Mouse (Mus musculus) spleen, postnatal 4 days (tissue): ENCODE measurements around the gene Atoh8.
A peak's percentile ranks its signal among the peaks of the same experiment; 100 is the strongest.

ENCODE experiments used
- DNase-seq, 2 experiments: peaks; one replicate each; pipeline ENCODE4 v3.0.0; 2022; ENCODE audit warnings: low spot score in 2 of 2

Gene Atoh8

GRCm38 (mm10) chr6:72235098-72235806 lies at the start of gene Atoh8:
TSS of gene Atoh8 (minus strand) at chr6:72235577.
- DNase-seq = peak in 1 of 2 experiments; percentile 70

- peak; percentile 52 to 79 for DNase-seq
These were observed 48.5 kb upstream of the Atoh8 start for GRCm38 (mm10) chr6:72283914-72284313.

DNA sequence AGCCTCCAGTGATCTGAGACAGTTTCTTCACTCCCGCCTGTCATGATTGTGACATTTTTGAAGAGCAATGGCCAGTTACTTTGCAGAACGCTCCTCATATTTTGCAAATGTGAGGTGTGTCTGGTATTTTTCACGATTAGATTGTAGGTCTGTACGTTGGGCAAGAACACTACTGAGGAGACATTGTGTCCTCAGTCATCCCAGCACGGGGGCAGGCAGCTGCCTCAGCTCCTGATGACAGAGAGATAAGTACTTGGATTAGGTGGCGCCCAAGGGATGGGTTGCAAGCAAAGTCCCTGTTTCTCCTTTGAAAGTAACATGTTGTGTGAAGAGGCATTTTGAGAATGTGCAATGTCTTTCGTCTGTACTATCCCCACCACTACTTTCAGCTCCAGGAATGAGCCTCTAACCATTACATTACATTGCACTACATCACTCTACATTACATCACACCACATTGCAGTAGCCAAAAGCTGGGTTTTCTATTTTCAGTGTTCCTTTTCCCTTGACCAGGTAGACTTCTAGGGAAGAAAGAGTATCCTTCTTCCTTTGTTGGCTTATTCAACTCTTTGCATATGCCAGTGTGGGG lies 45.1 kb upstream of the Atoh8 start:
- peak in 1 of 2 experiments; percentile 53 for DNase-seq

DNA sequence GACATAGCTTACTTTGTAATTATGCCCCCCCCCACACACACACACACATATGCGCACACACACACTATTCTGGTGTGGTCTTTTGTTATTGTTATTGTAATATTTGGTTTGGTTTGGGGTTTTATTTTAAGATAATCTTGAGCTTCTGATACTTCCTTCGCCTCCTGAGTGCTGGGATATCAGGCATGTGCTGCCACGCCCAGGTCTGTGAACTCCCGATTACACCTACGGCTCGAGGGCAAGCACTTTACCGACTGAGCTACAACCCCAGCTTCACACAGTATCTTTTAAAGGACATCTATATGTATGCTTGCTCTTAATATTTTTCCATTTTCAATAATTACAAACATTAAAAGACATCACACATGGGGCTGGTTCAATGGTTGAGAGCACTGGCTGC lies 44.1 kb upstream of the Atoh8 start:
- DNase-seq = peak; percentile 81

GRCm38 (mm10) chr6:72278835-72279234 lies 43.5 kb upstream of the Atoh8 start:
- peak in 1 of 2 experiments; percentile 72 for DNase-seq

- peak in 1 of 2 experiments; percentile 62 for DNase-seq
These were observed 42.3 kb upstream of the Atoh8 start for GRCm38 (mm10) chr6:72277508-72278166.

GRCm38 (mm10) chr6:72276972-72277441 lies 41.6 kb upstream of the Atoh8 start:
- no peak for DNase-seq

DNA sequence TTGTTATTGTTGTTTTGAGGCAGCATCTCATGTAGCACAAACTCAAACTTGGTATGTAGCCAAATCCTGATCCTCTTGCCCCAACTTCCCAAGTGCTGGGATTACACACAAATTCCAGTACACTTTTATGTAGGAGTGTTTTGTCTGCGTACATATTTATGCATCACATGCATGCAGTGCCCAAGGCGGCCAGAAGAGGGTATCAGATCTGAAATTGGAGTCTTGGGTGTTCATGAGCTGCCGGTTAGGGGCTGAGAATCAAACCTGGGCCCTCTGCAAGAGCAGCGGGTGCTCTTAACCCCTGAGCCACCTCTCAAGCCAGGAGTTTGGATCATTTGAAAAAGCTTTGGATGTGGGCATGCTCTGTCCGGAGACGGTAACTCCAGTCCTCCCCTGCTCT lies 40.8 kb upstream of the Atoh8 start:
- DNase-seq = no peak

DNA sequence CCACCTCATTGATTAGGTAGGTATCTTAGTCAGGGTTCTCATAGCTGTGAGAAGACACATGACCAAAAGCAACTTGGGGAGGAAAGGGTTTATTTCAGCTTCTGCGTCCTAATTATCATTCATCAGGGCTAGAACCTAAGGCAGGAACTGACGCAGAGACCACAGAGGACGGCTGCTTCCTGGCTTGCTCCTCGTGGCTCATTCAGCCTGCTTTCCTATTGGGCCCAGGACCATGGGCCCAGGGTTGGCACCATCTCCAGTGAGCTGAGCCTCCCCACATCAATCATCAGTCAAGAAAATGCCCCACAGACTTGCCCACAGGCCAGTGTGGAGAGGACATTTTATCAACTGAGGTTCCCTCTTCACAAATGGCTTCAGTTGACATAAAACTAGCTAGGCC lies 40.1 kb upstream of the Atoh8 start:
- no peak for DNase-seq

GRCm38 (mm10) chr6:72273153-72273552 lies 37.8 kb upstream of the Atoh8 start:
- DNase-seq = peak; percentile 68 to 81

GRCm38 (mm10) chr6:72272161-72272696 lies 36.9 kb upstream of the Atoh8 start:
- DNase-seq = no peak

- DNase-seq = no peak
These were observed 35.7 kb upstream of the Atoh8 start for GRCm38 (mm10) chr6:72270952-72271519.

GRCm38 (mm10) chr6:72270258-72270657 lies 34.9 kb upstream of the Atoh8 start:
- no peak for DNase-seq

DNA sequence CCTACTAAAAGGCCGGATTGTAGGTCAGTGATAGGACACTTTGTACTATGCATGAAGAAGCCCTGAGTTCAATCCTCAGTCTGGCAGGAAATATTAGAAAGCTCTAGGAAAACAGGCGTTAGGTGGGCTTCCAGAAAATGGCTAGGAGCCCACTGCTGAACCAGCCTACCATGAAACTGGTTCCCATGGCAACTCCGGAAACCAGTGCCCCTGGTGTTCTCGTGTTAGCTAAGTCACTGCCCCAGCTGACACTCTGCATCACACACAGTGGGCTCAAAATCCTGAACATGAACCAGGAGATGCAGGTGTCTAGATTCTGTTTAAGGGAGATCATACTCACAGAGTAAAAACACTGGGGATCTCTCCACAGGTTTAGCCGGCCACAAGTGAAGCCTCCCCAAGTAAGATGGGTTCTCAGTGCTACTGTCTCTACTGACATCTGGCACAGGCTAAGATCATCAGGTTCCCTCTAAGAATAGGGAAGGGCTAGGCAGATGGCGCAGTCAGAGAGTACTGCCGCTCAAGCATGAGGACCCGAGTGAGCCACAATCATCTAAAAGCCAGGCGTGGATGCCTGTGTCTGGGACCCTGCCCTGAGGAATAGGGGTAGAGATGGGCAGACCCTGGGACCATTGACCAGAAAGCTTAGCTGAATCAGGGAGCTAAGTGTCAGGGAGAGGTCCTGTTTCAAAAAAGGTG lies 32.9 kb upstream of the Atoh8 start:
- DNase-seq = no peak

DNA sequence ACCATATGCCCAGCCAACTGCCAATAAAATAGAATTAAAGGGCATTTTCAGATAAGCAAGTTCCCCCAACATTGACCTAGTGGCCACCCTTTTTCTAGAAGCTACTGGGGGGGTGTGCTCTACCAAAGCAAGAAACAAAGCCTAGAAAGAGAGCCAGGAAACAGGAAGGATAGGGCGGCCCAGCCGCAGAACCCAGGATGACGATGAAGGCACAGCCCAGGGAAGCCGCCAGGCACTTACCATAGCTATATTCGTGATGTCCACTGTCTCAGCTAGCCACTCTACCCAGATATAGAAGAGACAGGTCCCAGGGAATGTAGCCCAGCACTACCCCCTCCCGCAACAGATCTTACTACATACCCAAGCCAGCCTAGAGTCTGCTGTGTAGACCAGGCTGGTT lies 30.3 kb upstream of the Atoh8 start:
- no peak for DNase-seq

DNA sequence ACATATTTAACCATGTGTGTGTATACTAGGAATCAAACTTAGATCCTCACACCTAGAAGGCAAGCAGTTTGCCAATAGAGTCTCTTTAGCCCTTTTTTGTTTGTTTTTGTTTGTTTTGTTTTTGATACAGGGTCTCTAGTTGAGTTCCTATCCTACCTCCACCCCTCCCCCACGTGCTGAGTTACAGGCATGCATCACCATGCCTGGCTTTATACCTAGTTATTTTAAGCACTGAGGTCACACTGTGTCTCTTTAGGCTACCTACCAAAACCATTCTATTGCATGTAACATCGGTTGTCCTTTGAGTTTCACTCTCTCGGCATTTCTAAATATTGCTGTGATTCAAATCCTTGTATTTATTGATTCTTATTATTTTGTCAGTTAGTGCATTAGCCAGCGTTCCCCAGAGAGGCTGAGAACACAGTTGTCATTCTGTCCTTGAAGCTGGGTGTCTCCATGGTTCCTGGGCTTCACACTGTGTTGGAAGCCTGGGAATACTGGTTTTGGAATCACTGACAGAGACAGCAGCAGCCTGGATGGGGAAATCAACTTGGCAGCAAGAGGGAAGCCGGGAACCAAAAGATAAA lies 28.4 kb upstream of the Atoh8 start:
- DNase-seq = no peak

DNA sequence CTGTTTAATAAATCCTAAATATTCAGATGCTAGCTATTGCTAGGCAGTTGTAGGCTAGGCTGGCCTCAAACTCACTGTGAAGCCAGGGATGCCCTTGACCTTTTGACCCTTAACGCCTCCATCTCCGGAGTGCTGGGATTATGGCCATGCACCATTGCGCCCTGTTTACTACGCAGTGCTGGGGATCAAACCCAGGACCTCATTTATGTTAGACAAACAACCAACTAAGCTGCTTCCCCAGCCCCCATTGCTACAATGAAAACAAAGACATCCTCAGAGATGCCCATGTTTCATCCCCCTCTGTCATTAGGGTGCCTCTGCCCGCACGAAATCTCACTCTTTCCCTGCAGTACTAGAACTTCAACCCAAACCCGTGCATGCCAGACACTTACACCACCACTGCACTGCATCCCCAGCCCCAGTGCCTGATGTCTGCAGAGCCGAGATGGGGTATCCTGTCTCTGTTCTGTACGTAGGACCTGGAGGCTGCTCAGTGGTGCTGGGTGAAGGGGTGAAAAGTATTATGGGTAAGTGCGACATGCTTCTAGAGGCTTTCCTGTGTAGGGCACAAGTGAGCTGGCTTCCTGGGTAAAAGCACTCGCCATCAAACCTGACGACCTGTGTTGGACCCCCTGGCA lies 26.4 kb upstream of the Atoh8 start:
- no peak for DNase-seq

DNA sequence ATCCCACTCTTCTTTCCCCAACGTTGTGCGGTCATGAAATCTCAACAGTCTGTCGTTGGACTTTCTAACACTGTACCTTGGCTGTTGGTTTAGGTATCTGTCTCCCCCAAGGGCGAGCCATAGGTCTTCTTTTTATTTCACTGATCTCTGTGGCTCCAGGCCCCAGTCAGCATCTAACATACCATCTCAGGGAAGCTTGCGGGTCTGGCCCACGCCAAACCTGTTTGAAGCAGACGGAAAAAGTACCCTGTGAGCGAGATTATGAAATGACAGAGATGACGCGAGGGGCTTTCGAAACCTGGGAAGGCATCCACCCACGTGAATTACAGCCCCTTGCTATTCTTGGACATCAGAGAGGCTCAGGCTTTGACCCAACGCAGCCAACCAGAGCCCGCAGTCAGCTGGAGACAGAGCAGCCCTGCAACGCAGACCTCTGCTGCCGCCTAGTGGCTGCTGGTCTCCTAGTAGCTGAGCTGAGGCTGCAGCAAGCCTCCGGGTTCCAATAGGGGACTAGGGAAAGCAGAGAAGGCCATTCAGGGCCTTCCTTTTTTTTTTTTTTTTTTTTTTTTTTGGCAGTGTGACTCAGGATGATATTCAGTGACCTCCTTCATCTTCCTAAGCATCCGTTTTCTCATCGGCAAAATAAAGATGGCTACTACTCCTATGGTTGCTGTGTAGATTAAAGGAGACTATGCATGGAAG lies 25.8 kb upstream of the Atoh8 start:
- peak; percentile 85 to 96 for DNase-seq

- DNase-seq = no peak
These were observed 24.1 kb upstream of the Atoh8 start for GRCm38 (mm10) chr6:72259474-72259873.

GRCm38 (mm10) chr6:72255294-72255693 lies 19.9 kb upstream of the Atoh8 start:
- no peak for DNase-seq
